Mouse (Mus musculus) liver, adult 2 months (tissue): ENCODE results near the gene Rps25. TPM values are rescaled to one million over a fixed set of nuclear protein-coding genes. Genes with fewer than 3 reads are reported as not detected.

Source experiments
- DNase-seq: peaks from one replicate; pipeline ENCODE4 v3.0.0-alpha.2; 2011; ENCODE audit warnings: low read depth, low spot score; ENCODE audit errors: extremely low read depth
- H3K27ac ChIP-seq: fragments of 200-500 bp; replicated peaks from 2 replicates; pipeline ENCODE4 v1.5.1; 2012; ENCODE audit warnings: low read depth, mild to moderate bottlenecking, control low read depth, inconsistent platforms, low read length; ENCODE audit not compliant: insufficient read depth
- H3K27me3 ChIP-seq: fragments of 200-500 bp; 2 replicates; pipeline ENCODE4 v1.6.1; 2012; ENCODE audit warnings: mild to moderate bottlenecking, moderate library complexity, low read length, inconsistent platforms; ENCODE audit not compliant: control insufficient read depth, insufficient read depth
- H3K36me3 ChIP-seq: fragments of 200-500 bp; 2 replicates; pipeline ENCODE4 v1.6.1; 2012; ENCODE audit warnings: low read length, inconsistent platforms; ENCODE audit not compliant: control insufficient read depth, insufficient read depth
- H3K4me1 ChIP-seq: fragments of 200-500 bp; 2 replicates; pipeline ENCODE4 v1.6.1; 2011; ENCODE audit warnings: low read length; ENCODE audit not compliant: control insufficient read depth, insufficient read depth
- H3K4me3 ChIP-seq: fragments of 200-500 bp; 2 replicates; pipeline ENCODE4 v1.5.1; 2011; ENCODE audit warnings: low read depth, mild to moderate bottlenecking, control low read depth, low read length, moderate library complexity; ENCODE audit not compliant: insufficient read depth
- H3K79me2 ChIP-seq: fragments of 200-500 bp; 2 replicates; pipeline ENCODE4 v1.6.1; 2012; ENCODE audit warnings: inconsistent platforms, mild to moderate bottlenecking, low read length, moderate library complexity; ENCODE audit not compliant: control insufficient read depth, insufficient read depth
- H3K9ac ChIP-seq: fragments of 200-500 bp; 2 replicates; pipeline ENCODE4 v1.6.1; 2012; ENCODE audit warnings: low read depth, mild to moderate bottlenecking, control low read depth, inconsistent platforms, low read length
- CTCF ChIP-seq: fragments of 200-500 bp; IDR thresholded peaks from 2 replicates; pipeline ENCODE4 v1.5.1; 2011; ENCODE audit warnings: low read depth, low read length, control low read depth
- POLR2A ChIP-seq: fragments of 200-500 bp; IDR thresholded peaks from 2 replicates; pipeline ENCODE4 v1.6.1; 2011; ENCODE audit warnings: low read length, control low read depth; ENCODE audit not compliant: insufficient read depth; ENCODE audit errors: extremely low read depth
- WGBS: fragments of 180-500 bp; shearing (Covaris S2); methylation state at CpG from one replicate; pipeline ENCODE4 v1.1.7; 2018; 5-methylcytosine and 5-hydroxymethylcytosine counted together
- polyA plus RNA-seq: library from polyadenylated mRNA; depleted of rRNA; stranded (reverse); fragments of >200 nt; gene quantifications from 2 replicates; pipeline ENCODE4 v1.2.3, GENCODE M21; 2012
- total RNA-seq: library from RNA; depleted of rRNA; stranded (reverse); fragments of >200 nt; gene quantifications from 2 replicates; pipeline ENCODE4 v1.2.3, GENCODE M21; 2014

The Rps25 gene
- total and polyA plus RNA-seq, 2 experiments = 82.7 to 516 TPM

- peaks cover 13% of the 10 kb centered on the region; the same call in 1 of the 2 replicates for H3K36me3 ChIP-seq
- H3K4me3 ChIP-seq = peak overlapping the region; percentile 95
- no peaks in the 10 kb centered on the region for H3K27me3 ChIP-seq
- DNase-seq = peak; percentile 93
- peak overlapping the region; percentile 94 for H3K9ac ChIP-seq
- peak overlapping the region; percentile 96 for H3K27ac ChIP-seq
- peaks cover 13% of the 10 kb centered on the region for H3K79me2 ChIP-seq
- H3K4me1 ChIP-seq = peaks cover 19% of the 10 kb centered on the region
- TF ChIP-seq CTCF = peak; percentile 21; the same call in 1 of the 2 replicates
- TF ChIP-seq POLR2A = peak; percentile 90
- 16% methylated on average over 4 of the region's 4 CpGs for WGBS
Observed at GRCm38 (mm10) chr9:44398087-44398486, 8.9 kb upstream of the Rps25 start.

GRCm38 (mm10) chr9:44398551-44398950 lies 8.4 kb upstream of the Rps25 start:
- peak; percentile 60 for DNase-seq
- Histone ChIP-seq H3K79me2 (peaks cover 13% of the 10 kb centered on the region), H3K27ac (peak overlapping the region; percentile 96), H3K9ac (peak overlapping the region; percentile 94), H3K4me1 (peaks cover 19% of the 10 kb centered on the region), H3K36me3 (peaks cover 18% of the 10 kb centered on the region), H3K4me3 (peak overlapping the region; percentile 95), H3K27me3 (no peaks in the 10 kb centered on the region)
- no peak for TF ChIP-seq CTCF
- no peak for TF ChIP-seq POLR2A
- 26% methylated on average over 9 of the region's 9 CpGs for WGBS

GRCm38 (mm10) chr9:44399114-44399794 lies 7.7 kb upstream of the Rps25 start:
- 30% methylated on average over 13 of the region's 13 CpGs for WGBS
- peaks cover 25% of the 10 kb centered on the region for H3K36me3 ChIP-seq
- peaks cover 23% of the 10 kb centered on the region for H3K4me1 ChIP-seq
- H3K27me3 ChIP-seq = no peaks in the 10 kb centered on the region
- no peak for DNase-seq
- H3K79me2 ChIP-seq = peaks cover 13% of the 10 kb centered on the region
- no peak for TF ChIP-seq CTCF
- TF ChIP-seq POLR2A = 0 out of 2 replicates have a peak, but pooled peaks have one; percentile 2
- H3K4me3 ChIP-seq = peak overlapping the region; percentile 95
- H3K9ac ChIP-seq = peak overlapping the region; percentile 94
- H3K27ac ChIP-seq = peak overlapping the region; percentile 96

GRCm38 (mm10) chr9:44399795-44400114 lies 7.2 kb upstream of the Rps25 start:
- DNase-seq = peak; percentile 89
- Histone ChIP-seq H3K4me3 (peak overlapping the region; percentile 95), H3K4me1 (peaks cover 23% of the 10 kb centered on the region), H3K36me3 (peaks cover 27% of the 10 kb centered on the region), H3K79me2 (peaks cover 13% of the 10 kb centered on the region), H3K27ac (peak overlapping the region; percentile 96), H3K9ac (peak overlapping the region; percentile 94), H3K27me3 (no peaks in the 10 kb centered on the region)
- TF ChIP-seq POLR2A = peak; percentile 52; the same call in 1 of the 2 replicates
- no peak for TF ChIP-seq CTCF
- WGBS = 31% methylated on average over 6 of the region's 6 CpGs

GRCm38 (mm10) chr9:44401081-44401480 lies 5.9 kb upstream of the Rps25 start:
- WGBS = 26% methylated on average over 4 of the region's 4 CpGs
- H3K36me3 ChIP-seq = peaks cover 27% of the 10 kb centered on the region
- peaks cover 26% of the 10 kb centered on the region for H3K4me1 ChIP-seq
- peaks cover 13% of the 10 kb centered on the region for H3K79me2 ChIP-seq
- DNase-seq = peak; percentile 96
- peak overlapping the region; percentile 94 for H3K9ac ChIP-seq
- H3K27ac ChIP-seq = peak overlapping the region; percentile 96
- no peaks in the 10 kb centered on the region for H3K27me3 ChIP-seq
- H3K4me3 ChIP-seq = no peak overlapping the region; the same call in 1 of the 2 replicates
- TF ChIP-seq CTCF = no peak
- TF ChIP-seq POLR2A = no peak

- peaks cover 38% of the 10 kb centered on the region for H3K36me3 ChIP-seq
- H3K79me2 ChIP-seq = peaks cover 3% of the 10 kb centered on the region; the same call in 1 of the 2 replicates
- peaks cover 29% of the 10 kb centered on the region for H3K4me1 ChIP-seq
- H3K27ac ChIP-seq = peak overlapping the region; percentile 57
- no peak overlapping the region for H3K9ac ChIP-seq
- WGBS = 33% methylated on average over 3 of the region's 3 CpGs
- no peak for TF ChIP-seq POLR2A
- TF ChIP-seq CTCF = no peak
- no peaks in the 10 kb centered on the region for H3K27me3 ChIP-seq
- no peak overlapping the region for H3K4me3 ChIP-seq
- peak; percentile 75 for DNase-seq
Observed at GRCm38 (mm10) chr9:44405011-44405410, 1.9 kb upstream of the Rps25 start.
